ENCODE assay signal across 8 mouse cellular contexts in genomic region chr12:8344897-8345296, GRCm38 (mm10). TPM values are rescaled to one million over a fixed set of nuclear protein-coding genes. Genes with fewer than 3 reads are reported as not detected.
A peak's percentile ranks its signal among the peaks of the same experiment; 100 is the strongest.
DNase-seq lines count a peak whose midpoint lies in the region; ATAC-seq and TF ChIP-seq lines count a peak whose summit lies in the region.

No protein-coding gene starts in this region.

- no peak for TF ChIP-seq CTCF in hindbrain, postnatal 0 days (IDR thresholded peaks at IDR 0.05; ENCODE audit: low read depth)

- no peaks in the 10 kb centered on the region for H3K4me1 ChIP-seq in midbrain, embryonic 15.5 days
- H3K4me1 ChIP-seq in midbrain, embryonic 11.5 days (ENCODE audit: control insufficient read depth, insufficient read depth, low read length): peaks cover 9% of the 10 kb centered on the region
- H3K4me1 ChIP-seq in hindbrain, postnatal 0 days (ENCODE audit: insufficient read depth, low read length): peaks cover 3% of the 10 kb centered on the region; the same call in 1 of the 2 replicates
- peaks cover 19% of the 10 kb centered on the region for H3K4me1 ChIP-seq in limb, embryonic 13.5 days

- no peak for DNase-seq in midbrain, embryonic 11.5 days (ENCODE audit: low spot score, missing footprints)
- DNase-seq in frontal cortex, adult 2 months (ENCODE audit: extremely low spot score in 1 of 2, low spot score in 1 of 2): peak; percentile 78 to 80
- DNase-seq in hindbrain, postnatal 0 days (ENCODE audit: low spot score): peak; percentile 34
- DNase-seq in naive thymus-derived CD4-positive, alpha-beta T cell, adult 2 months (ENCODE audit: low read depth): peak; percentile 51
- DNase-seq in urinary bladder, postnatal 10 days (ENCODE audit: low spot score): no peak
- no peak for DNase-seq in adrenal gland, postnatal 25 days

- no peaks in the 10 kb centered on the region for H3K9me3 ChIP-seq in midbrain, embryonic 15.5 days
- H3K9me3 ChIP-seq in midbrain, embryonic 11.5 days (ENCODE audit: control insufficient read depth, low read length): no peaks in the 10 kb centered on the region
- no peaks in the 10 kb centered on the region for H3K9me3 ChIP-seq in hindbrain, postnatal 0 days (ENCODE audit: low read length)
- no peaks in the 10 kb centered on the region for H3K9me3 ChIP-seq in limb, embryonic 13.5 days

- whole genome bisulfite sequencing in midbrain, embryonic 15.5 days: 72% methylated on average over 9 of the region's 9 CpGs
- WGBS in midbrain, embryonic 11.5 days: 80% methylated on average over 9 of the region's 9 CpGs
- 60% methylated on average over 9 of the region's 9 CpGs for WGBS in hindbrain, postnatal 0 days
- 56% methylated on average over 9 of the region's 9 CpGs for WGBS in limb, embryonic 13.5 days

- H3K9ac ChIP-seq in midbrain, embryonic 15.5 days: no peak overlapping the region
- no peak overlapping the region for H3K9ac ChIP-seq in midbrain, embryonic 11.5 days (ENCODE audit: low read length)
- no peak overlapping the region for H3K9ac ChIP-seq in hindbrain, postnatal 0 days (replicated peaks; ENCODE audit: low read length)
- peak overlapping the region; percentile 26; the same call in 1 of the 2 replicates for H3K9ac ChIP-seq in limb, embryonic 13.5 days

- H3K27ac ChIP-seq in midbrain, embryonic 15.5 days: 0 out of 2 replicates have a peak overlapping the region, but pooled peaks have one; percentile 28
- no peak overlapping the region for H3K27ac ChIP-seq in midbrain, embryonic 11.5 days (ENCODE audit: low read depth, low read length)
- H3K27ac ChIP-seq in hindbrain, postnatal 0 days: peak overlapping the region; percentile 60
- H3K27ac ChIP-seq in limb, embryonic 13.5 days: peak overlapping the region; percentile 52; the same call in 1 of the 2 replicates

- no peak overlapping the region for H3K4me2 ChIP-seq in midbrain, embryonic 15.5 days
- no peak overlapping the region for H3K4me2 ChIP-seq in midbrain, embryonic 11.5 days
- H3K4me2 ChIP-seq in hindbrain, postnatal 0 days (ENCODE audit: low read depth, low read length): no peak overlapping the region
- H3K4me2 ChIP-seq in limb, embryonic 13.5 days (replicated peaks): no peak overlapping the region

- no peak for ATAC-seq in midbrain, embryonic 15.5 days (replicated peaks)
- no peak for ATAC-seq in midbrain, embryonic 11.5 days (ENCODE audit: low FRiP score)
- peak; percentile 37; the same call in 1 of the 2 replicates for ATAC-seq in hindbrain, postnatal 0 days
- no peak for ATAC-seq in limb, embryonic 13.5 days (ENCODE audit: low FRiP score, low read depth)

- H3K36me3 ChIP-seq in midbrain, embryonic 15.5 days (replicated peaks): no peaks in the 10 kb centered on the region; the same call in 1 of the 2 replicates
- peaks cover 2% of the 10 kb centered on the region; the same call in 1 of the 2 replicates for H3K36me3 ChIP-seq in midbrain, embryonic 11.5 days (ENCODE audit: control insufficient read depth, insufficient read depth, low read length)
- H3K36me3 ChIP-seq in hindbrain, postnatal 0 days (ENCODE audit: insufficient read depth, low read length): peaks cover 9% of the 10 kb centered on the region; the same call in 1 of the 2 replicates
- peaks cover 35% of the 10 kb centered on the region for H3K36me3 ChIP-seq in limb, embryonic 13.5 days

- H3K4me3 ChIP-seq in midbrain, embryonic 15.5 days: no peak overlapping the region
- no peak overlapping the region for H3K4me3 ChIP-seq in midbrain, embryonic 11.5 days (ENCODE audit: low read depth, low read length)
- no peak overlapping the region for H3K4me3 ChIP-seq in hindbrain, postnatal 0 days (ENCODE audit: low read length)
- no peak overlapping the region for H3K4me3 ChIP-seq in limb, embryonic 13.5 days

- no peaks in the 10 kb centered on the region for H3K27me3 ChIP-seq in midbrain, embryonic 15.5 days (replicated peaks)
- H3K27me3 ChIP-seq in midbrain, embryonic 11.5 days (ENCODE audit: control insufficient read depth, insufficient read depth, low read length): no peaks in the 10 kb centered on the region
- H3K27me3 ChIP-seq in hindbrain, postnatal 0 days (ENCODE audit: insufficient read depth, low read length): no peaks in the 10 kb centered on the region
- H3K27me3 ChIP-seq in limb, embryonic 13.5 days: no peaks in the 10 kb centered on the region

RNA-seq across cellular contexts. Expression of gene Hs1bp3, which starts 31.7 kb away (rescaled TPM):
- polyA plus RNA-seq in midbrain, embryonic 15.5 days (2015; fragmentation: Nextera tagmentation; extraction: Ambion mirVana): 8.9 and 10.8 TPM in 2 replicates
- polyA plus RNA-seq in midbrain, embryonic 11.5 days (2014; fragmentation: Nextera tagmentation; extraction: Ambion mirVana): 7.2 and 7.4 TPM in 2 replicates
- polyA plus RNA-seq in frontal cortex, adult 2 months (2012; rRNA removed): 12.8 and 13.5 TPM in 2 replicates
- total RNA-seq in hindbrain, postnatal 0 days (2014; rRNA removed): 3.8 and 6.3 TPM in 2 replicates
- 5.5 and 6.5 TPM in 2 replicates for polyA plus RNA-seq in hindbrain, postnatal 0 days (2015; fragmentation: Nextera tagmentation; extraction: Ambion mirVana)
- 19.4 and 21.4 TPM in 2 replicates for polyA plus RNA-seq in limb, embryonic 13.5 days (2015; fragmentation: Nextera tagmentation; extraction: Ambion mirVana)
- 13.6 and 22.3 TPM in 2 replicates for total RNA-seq in adrenal gland, postnatal 25 days (2021)

RNA-seq across cellular contexts. Expression of gene Gdf7, which starts 43.1 kb away (rescaled TPM):
- 0.19 and 0.23 TPM in 2 replicates for polyA plus RNA-seq in midbrain, embryonic 15.5 days (2015; fragmentation: Nextera tagmentation; extraction: Ambion mirVana)
- polyA plus RNA-seq in midbrain, embryonic 11.5 days (2014; fragmentation: Nextera tagmentation; extraction: Ambion mirVana): 0.26 and 0.64 TPM in 2 replicates
- polyA plus RNA-seq in frontal cortex, adult 2 months (2012; rRNA removed): 0.08 and 0.26 TPM in 2 replicates
- 0.83 and 3.6 TPM in 2 replicates for total RNA-seq in hindbrain, postnatal 0 days (2014; rRNA removed)
- 0.36 and 0.54 TPM in 2 replicates for polyA plus RNA-seq in hindbrain, postnatal 0 days (2015; fragmentation: Nextera tagmentation; extraction: Ambion mirVana)
- 0.20 TPM in 1 of 2 replicates, not detected in the other for polyA plus RNA-seq in limb, embryonic 13.5 days (2015; fragmentation: Nextera tagmentation; extraction: Ambion mirVana)
- not detected in 2 replicates for total RNA-seq in adrenal gland, postnatal 25 days (2021)

Comparison
In these comparisons a context has a peak if more than half of its experiments do, and no peak if none do; other contexts are left out.
1. DNase-seq: peak in frontal cortex, adult 2 months (2 of 2), hindbrain, postnatal 0 days (single experiment) and naive thymus-derived CD4-positive, alpha-beta T cell, adult 2 months (single experiment); none in midbrain, embryonic 11.5 days (single experiment), urinary bladder, postnatal 10 days (single experiment) and adrenal gland, postnatal 25 days (single experiment).